Mouse (Mus musculus) heart, adult 2 months (tissue): ENCODE measurements around the gene Tmem94.

ENCODE experiments used
- CTCF ChIP-seq: fragments of 200-600 bp; IDR thresholded peaks from 2 replicates; pipeline ENCODE4 v1.8.1; 2022; ENCODE audit warnings: antibody characterized with exemption, mild to moderate bottlenecking, moderate library complexity
- EP300 ChIP-seq: fragments of 200-500 bp; IDR thresholded peaks from 2 replicates; pipeline ENCODE4 v1.6.1; 2011; ENCODE audit warnings: low read depth, low read length, control low read depth; ENCODE audit not compliant: insufficient read depth

GRCm38 (mm10) chr11:115810377-115810776, 45.1 kb downstream of the Tmem94 start:
- no peak for TF ChIP-seq CTCF
- TF ChIP-seq EP300, result 0 out of 2 replicates have a peak, but pooled peaks have one; percentile 22
